Mouse (Mus musculus): ENCODE data around the gene Ier5.

DNA sequence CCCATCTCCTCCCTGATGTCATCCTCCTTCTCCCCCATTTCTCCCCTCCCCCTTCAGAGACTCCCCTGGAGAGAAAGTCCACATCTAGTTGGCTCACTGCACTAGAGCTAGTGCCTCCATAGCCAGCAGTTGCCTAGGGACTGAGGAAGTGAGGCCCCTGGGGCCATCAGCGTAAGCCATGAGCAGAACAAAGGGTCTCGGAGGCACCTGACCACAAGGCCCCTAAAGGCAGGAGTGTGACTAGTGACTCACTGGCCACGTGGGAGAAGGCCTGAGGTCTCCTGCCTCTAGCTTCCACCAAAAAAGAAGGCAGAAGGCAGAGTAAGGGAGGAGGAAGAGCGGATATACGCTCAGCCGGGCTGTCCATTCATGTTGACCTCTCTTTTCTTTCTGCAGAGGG is 25.5 kb downstream of the Ier5 start:
- TF ChIP-seq CTCF (IDR thresholded peaks at IDR 0.05; ENCODE audit: control insufficient read depth, insufficient read depth, insufficient replicate concordance, low read depth, low read length) (no peak), POLR2A (IDR thresholded peaks at IDR 0.05; ENCODE audit: control insufficient read depth, low read depth, low read length) (no peak)

All from testis, adult 2 months (tissue).